Mouse (Mus musculus): Measurements from ENCODE around the gene Skp2.

Gene Skp2

DNA sequence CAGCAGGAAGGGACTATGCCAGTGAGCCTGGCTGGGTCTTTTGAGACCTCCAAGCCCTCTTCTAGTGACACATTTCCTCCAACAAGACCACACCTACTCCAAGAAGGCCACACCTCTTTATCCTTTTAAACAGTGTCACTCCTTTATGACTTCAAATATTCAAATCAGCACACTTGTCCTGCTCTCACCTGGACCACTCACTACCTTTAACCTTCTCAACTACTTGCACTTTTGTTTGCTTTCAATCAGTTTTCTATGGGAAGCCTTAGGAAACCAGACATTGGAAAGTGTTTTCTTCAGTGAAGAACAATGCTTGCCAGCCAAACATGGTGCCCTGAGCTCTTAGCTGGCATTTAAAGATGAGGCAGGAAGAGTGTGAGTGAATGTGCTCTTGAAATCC, at the start of gene Skp2:
Skp2 (minus strand) TSS at position 101 of the 400 bp plus-strand sequence.
- no peak for DNase-seq (ENCODE audit: low read depth)

DNA sequence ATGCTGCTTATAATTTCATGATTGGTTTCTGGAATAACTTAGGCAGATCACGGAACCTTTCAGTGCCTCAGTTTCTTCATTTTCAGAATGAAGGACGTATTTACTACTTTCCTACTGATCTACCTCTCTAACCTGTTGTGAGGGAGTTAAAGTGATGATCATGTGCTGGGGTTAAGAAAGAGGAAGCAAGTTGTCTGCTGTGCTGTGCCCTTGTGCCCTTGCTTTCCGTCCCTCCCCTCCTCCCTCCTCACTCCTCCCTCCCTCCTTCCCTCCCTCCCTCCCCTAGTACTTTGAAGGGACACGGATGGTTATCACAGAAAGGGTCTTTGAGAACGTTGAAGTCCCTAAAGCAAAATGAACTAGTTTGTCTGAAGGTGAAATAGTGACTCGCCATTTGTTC, 43.2 kb upstream of the Skp2 start:
- DNase-seq (ENCODE audit: low read depth), result peak; percentile 28

DNA sequence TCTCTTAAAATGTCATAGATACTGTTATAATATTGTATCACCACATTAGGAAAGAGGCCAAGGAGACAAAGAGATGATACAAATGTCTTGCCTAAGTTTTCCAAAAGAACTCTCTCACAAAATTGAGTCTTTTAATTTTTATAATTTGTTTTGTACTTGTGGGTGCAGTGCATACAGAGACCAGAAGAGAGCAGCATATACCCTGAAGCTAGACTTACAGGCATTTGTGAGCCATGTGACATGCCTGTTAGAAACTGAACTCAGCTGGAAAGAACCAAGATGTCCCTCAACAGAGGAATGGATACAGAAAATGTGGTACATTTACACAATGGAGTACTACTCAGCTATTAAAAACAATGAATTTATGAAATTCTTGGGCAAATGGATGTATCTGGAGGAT, 37.5 kb upstream of the Skp2 start:
- DNase-seq (ENCODE audit: low read depth), result peak; percentile 52

DNA sequence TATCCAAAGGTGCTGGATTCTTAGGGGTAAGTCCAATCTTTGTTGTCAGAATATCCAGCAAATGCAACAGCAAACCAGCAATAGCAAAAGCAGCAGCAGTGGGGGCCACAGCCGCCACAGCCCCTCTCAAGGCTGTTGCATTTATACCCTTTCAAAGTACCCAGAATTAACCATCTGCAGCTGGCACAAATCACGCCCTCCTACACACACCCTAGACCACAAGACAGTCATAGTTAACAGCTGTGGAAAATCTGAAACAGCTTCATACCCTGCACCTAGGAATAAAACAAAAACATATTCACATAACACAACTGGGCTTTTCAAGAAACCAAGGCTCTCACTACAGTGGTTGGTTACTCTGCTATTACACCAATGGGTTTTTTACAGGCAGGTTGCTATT, 34.6 kb upstream of the Skp2 start:
- DNase-seq (ENCODE audit: low read depth), result no peak

DNA sequence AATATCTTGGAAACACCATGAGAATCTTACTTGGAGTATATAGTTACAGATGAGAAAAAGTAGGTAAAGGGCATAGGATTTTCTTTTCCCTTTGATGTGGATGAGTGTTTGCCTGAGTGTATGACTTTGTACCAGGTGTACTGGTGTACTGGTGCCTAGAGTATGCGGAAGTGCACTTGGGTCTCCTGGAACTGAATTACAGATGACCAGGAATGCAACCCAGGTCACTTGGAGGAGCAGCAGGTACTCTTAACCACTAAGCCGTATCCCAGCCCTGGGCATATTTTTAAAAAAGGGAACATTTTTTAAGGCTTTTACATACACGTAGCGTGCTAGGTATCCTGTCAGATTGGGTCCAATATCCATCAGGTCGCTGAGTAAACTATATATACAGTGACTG, 28.8 kb upstream of the Skp2 start:
- no peak for DNase-seq (ENCODE audit: low read depth)

DNA sequence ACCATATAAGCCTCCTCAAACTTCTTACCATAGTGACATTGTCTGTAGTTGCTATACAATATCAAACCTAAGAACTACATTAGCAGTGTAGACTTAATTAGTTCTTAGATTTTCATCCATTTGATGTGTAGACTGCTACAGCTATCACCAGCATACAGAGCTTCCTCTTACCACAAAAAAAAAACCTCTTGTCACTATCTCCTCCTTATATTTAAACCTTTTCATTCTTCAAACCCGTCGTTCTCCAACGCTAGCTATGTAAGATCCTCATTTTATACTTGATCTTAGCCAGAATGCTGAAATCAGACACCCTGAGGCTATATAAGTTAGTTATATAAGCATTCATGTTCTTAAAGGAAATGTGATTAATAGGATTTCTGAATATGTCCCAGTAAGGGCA, 21.8 kb upstream of the Skp2 start:
- DNase-seq (ENCODE audit: low read depth), result no peak

DNA sequence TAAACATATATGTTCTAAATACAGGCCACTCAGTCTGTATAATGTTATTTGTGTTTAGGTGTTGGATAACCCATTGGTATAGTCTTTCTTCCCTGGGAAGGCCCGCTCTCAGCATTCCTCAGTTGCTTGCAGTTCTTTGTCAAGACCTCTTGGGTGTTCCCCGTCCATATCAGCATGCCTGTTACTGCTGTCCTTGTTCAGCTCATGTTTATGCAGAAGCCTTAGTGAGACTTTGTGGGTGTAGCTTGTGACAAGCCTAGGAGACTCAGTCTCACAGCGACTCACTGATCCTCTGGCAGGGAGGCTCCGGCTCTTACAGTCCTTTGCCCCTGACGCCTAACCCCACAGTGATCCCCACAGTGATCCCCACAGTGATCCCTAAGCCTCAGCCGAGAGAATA, 8.9 kb upstream of the Skp2 start:
- no peak for DNase-seq (ENCODE audit: low read depth)

DNA sequence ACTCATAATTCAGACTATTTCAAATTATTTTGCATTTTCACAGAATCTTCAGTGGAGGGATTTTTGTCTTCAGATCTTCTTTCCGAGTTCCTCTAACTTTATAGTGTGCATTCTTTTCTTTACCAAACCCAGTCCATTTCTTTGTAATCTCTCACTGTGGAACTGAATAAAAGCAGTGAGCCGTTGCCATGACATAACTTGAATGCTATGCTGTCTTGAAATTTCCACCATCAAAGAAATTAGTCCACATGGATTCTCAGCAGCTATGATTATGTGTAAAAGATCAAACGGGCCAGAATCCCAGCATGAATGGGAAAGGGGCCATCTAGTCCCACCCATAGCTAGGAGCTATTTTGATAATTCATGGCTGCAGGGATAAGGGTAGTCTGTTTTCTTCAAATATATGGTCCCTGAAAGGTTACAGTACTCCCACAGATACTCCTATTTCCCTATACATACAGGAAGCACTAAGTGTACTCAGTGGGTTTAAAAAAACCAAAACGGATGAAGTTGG, 7.4 kb upstream of the Skp2 start:
- DNase-seq (ENCODE audit: low read depth), result no peak

DNA sequence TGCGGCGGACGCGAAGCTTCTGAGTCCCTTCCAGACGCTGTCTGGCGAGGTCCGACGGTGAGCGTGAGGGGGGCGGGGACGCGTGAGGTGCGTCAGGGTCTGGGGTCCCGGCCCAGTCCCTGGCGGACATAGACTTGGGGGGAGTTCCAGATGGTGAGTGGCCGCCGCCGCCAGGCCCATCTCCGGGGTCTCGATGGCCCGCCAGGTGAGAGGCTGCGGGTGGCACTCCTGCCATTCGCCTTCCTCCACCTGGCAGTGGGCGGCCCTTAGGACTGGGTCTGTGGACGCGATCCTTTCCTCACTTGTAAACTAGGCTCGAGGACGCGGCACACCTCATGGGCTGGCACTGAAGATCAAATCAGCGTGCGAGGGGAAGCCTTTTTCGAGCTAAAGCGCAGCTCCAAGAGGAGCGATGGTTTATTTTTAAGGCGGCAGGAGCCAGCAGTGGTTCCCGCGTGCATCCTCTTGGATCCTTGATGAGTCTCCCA, 14.5 kb downstream of the Skp2 start:
- DNase-seq (ENCODE audit: low read depth), result peak; percentile 48

DNA sequence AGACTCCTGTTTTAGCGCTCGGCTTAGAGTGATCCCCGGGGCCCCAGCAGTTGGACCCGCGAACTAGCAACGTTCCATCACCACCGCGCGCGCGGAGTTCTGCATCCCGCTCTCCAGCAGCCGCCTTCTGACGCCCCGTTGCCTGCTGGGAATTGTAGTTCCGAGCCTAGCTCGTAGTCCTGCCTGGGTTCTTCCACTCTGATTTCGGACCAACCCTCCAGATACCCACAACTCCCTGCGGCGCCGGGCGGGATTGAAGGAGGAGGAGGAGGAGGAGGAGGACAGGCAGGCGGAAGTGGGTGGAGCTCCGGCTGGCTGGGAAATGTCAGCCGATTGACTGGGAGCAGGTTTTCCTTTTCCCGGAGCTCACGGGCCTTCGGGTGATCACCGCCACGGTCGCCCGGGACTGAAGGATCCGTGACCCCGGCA, 15.0 kb downstream of the Skp2 start, which contains the start of gene Lmbrd2:
Lmbrd2 (plus strand) TSS at position 299 of the 429 bp plus-strand sequence.
- DNase-seq (ENCODE audit: low read depth), result peak; percentile 96

DNA sequence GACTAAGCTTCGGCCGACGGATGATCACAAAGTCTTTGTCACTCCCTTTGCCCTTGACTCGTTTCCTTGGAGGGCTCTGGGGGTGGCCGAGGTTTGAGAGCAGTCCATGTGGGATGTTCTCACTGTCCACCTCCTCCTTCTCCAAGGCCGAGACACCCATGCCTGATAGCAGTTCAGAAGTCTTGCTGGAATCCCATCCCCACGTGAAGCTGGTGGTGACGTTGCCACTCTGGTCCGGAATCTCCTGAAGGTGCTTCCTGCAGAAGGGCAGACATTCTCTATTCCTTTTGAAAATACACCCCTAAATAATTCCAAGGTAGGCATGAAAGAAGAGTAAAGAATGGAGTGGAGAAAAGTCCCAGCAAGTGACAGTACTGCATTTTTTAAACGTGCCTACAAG, 15.8 kb downstream of the Skp2 start:
- DNase-seq (ENCODE audit: low read depth), result peak; percentile 36

DNA sequence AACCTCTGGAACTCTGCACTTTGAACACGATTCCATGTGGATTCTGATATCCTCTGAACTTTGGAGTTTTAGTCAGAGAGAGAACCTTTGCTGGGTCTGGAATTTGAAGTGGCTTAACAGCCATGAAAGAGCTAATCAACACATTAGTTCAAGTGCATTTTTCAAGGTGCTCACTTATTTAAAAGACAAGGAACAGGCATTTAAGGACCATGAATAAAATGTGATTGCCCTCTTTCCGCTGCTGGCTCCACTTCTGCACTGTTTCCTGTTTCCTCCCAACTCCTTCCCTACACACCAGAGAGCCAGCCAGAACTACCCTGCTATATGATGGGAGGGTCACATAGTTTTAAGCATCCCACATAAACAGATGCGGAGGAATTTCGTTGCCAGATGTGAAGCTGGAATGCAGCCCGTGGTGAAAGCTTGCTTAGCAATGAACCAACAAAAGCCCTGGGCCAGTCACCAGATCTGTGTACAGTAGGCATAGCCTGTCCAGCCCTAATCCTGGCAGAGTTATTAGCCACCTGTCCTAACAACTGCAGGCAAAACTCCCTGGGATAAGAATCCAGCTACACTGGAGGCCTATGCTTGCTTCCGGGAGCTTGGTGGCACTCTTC, 20.2 kb downstream of the Skp2 start:
- no peak for DNase-seq (ENCODE audit: low read depth)

DNA sequence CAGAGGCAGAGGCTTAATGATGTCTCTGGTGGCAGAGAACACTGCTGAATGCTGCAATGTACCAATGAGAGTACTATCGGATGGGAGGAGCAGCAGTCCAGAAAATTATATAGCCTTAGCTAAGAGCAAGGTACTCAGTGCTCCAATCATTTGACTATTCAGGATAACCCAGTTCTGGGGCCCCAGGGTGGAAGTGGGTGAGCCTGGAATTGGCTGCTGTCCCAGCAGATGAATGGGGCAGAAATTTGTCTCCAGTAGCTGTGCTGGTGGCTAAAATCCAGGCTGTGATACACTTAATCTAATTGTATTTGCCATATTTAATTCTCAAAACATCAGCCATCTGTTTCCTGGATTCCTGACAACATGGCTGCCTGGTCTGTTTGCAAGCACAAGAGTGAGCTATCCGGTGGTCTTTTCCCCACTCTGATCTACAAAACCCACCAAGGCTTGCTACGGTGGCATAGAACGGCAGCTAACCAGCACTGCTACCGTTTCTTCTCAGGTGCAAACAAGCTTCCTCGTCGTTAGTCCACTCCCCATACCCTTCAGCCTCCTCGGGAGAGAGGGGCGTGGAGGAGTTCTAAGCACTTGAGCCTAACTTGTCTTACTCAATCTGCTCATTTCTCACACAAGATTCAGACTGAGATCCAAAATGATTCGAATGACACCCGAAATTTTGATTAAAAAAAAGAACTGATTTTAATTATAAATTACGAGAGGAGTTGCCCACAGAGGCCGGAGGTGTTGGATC, 22.4 kb downstream of the Skp2 start:
- no peak for DNase-seq (ENCODE audit: low read depth)

DNA sequence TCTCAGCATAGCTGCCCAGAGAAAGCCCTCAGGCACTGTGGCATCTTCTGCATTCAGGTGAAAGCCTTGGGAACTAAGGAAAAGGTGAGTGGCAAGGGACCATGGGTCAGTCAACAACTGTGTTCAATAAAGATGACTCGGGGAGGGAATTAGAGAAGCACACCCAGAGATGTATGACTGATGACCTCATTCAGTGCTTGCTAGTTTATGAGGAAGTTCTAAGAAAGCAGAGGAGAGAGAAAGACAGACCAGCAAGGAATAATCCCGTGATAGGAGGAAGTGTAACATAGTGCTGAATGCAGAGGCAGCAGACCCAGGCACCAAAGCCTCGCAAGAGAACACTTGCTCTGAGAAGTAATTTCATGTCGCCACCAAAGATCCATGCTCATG, 23.7 kb downstream of the Skp2 start:
- DNase-seq (ENCODE audit: low read depth), result peak; percentile 37

DNA sequence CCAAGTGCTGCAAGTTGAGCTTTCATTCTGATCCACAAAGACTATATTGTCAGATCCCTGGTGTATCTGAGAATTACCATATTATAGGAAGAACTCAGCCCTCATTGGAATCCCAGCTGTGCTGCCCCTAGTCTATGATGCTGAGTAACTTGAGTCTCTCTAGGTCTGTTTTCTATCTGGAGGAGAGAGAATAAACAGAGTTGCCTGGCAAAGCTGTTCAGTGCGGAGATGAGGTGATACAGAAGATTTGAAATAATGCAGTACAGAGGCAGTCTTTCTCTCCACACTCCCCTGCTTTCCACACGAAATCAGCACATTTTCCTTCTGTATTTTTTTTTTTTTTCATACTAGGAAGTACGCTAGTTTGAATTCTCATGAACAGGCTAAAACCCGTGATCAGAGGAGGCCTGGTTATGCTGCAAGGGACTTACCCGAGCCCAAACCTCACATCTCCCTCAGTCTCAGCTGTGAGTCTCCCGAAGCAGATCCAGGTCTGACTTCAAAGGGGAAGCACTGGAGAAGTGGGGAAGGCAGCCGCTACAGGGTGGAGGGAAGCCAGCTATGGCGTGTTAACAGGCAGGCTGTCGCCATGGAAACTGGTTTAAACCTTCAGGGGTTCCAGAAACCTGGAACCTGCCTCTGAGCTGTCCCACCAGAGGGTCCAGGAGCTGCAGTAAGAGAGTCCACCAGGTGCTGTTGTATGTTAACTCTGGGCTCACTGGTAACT, 24.3 kb downstream of the Skp2 start:
- no peak for DNase-seq (ENCODE audit: low read depth)

DNA sequence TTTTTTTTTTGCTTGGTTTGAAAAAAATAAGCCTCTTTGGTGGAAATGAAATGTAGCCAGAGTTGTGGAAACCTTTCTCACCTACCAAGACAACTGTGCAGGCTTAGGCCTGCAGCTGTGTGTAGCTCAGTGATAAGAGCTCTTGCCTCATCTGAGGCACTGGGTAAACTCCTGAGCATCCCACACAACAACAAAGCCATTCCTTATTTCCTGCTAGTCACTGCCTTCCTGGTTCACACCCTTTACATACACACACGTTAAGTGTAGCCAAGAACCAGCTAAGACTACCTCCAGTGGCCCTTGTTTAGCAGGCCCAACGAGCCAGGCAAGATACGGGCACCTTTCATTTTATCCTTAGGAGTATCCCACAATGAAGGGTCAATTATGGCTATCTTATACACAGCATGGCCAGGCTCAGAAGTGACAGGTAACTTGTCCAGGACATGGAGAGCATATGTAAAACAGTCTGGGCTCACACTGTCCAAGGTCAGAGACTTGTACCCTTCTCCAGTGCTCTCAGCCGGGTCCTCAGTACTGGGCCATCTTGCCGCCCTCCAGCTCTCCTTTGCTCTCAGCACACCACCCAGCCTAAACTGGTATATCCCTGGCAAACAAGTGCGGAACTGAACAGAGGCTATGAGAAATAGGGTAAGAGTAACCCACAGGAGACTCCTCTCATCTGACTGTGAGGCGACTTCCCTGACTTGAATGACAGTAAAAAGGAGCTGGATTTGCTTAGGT, 28.0 kb downstream of the Skp2 start:
- DNase-seq (ENCODE audit: low read depth), result no peak

DNA sequence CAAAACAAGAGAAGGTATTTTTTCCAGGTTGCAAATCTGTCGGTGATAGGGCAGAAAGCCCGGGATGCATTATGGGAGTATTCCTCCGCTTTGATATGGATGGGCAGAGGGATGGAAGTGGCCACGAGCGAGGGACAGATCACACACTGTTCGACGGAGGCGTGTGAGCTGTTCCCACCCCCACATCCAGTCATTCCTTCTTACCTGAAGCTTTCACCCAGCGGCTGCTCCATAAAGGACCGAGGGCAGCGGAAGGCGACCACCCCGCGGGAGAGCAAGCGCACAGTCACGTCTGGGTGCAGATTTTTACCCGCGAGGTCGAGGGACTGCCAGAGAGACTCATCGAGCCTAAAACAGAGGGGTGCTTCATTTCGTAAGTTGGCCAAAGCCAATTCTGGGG, 30.4 kb downstream of the Skp2 start:
- no peak for DNase-seq (ENCODE audit: low read depth)

DNA sequence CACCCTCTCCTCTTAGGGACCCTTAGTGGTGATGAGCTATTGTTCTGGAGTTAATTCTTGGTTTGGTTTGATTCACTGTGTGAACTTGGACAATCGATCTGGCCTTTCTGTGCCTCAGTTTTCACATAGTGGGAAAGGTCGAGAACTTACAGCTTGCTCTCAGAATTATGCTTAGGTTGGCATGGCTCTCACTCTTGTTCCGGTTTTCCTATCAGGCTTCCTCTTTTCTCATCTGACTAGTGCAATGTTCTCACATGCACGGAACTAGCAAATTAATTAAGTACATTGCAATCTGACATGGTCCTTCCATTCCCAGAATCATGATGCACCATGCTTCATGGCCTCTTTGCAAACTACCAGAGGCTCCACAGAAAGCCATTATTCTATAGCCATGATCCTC, 32.2 kb downstream of the Skp2 start:
- no peak for DNase-seq (ENCODE audit: low read depth)

DNA sequence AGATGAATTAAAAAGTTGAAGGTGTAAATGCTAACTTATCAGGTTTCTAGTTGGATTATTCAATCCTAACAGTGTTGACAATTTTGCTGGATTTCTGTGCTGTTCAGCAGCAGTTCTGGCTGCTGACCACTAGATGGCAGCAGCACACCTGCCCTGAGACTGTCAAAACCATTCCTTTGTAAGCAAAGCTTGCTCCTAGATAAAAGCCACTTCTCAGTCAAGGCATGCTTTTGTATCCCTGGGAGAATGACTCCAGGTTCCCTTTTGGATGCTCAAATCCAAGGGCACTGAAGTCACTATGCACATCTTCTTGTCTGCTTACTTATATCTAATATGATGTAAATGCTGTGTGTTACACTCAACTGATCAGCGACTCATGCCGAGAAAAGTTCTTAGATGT, 35.1 kb downstream of the Skp2 start:
- peak; percentile 65 for DNase-seq (ENCODE audit: low read depth)

DNA sequence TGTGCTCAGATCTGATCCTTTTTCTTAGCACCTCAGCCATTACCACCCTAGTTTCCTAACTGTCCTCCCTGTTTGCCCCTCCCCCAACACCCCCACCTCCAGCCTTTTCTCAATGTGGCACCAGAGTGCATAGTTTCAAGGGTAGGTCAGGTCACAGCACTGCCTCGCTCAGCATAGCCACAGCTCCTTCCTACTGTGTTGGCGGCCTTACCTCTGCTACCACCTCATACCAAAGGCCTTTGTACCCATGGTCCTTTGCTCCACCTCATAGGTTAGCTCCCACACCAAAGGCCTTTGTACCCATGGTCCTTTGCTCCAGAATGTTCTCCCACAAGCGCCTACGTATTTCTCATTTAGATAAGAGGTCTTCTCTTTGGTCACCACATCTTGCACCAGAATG, 36.4 kb downstream of the Skp2 start:
- DNase-seq (ENCODE audit: low read depth), result no peak

DNA sequence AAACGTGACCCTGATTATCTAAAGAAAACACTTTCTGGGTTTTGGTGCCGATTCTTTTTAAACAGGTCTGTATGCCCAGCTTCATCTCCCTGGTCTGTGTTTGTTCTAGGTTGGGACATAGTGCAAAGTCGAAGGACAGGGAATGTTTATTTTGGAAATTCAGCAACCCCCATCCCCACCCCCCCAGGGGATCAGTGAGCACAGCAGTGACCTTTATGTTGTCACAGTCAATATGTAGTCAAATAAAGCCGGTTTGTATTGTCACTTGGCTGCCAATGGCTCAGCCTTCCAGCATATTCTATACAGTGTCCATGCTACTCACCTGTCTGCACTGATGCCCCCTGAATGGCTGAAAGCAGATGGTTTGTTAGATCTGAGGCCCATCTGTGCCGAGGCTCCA, 40.6 kb downstream of the Skp2 start:
- DNase-seq (ENCODE audit: low read depth), result no peak

DNA sequence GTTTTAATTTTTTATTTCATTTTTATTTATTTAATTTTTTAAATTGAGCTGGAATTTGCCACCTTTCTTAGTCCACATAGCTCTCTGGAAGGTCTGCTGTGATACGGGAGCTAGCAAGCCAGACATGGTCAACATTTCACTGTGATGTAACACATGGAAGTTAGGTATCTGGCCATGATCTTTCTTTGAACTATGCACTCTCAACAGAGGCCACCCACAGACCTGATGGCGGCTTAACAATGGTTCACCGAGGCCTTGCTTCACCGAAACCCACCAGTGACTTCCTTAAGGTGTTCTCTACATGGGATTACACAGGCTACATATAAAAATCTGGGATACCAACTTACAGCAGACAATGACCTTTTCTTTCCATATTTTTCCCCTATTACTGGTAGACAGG, 41.1 kb downstream of the Skp2 start:
- DNase-seq (ENCODE audit: low read depth), result no peak

Data from 416B (cell line).